Mouse (Mus musculus) bone marrow macrophage, adult 2 months (primary cell): ENCODE results near the gene Ubqln4.

ENCODE experiments used
- CTCF ChIP-seq: IDR thresholded peaks from 2 replicates; pipeline ENCODE4 v1.5.1; 2012; ENCODE audit warnings: low read depth, mild to moderate bottlenecking, low read length, moderate library complexity
- POLR2A ChIP-seq: IDR thresholded peaks from 2 replicates; pipeline ENCODE4 v1.6.1; 2012; ENCODE audit warnings: mild to moderate bottlenecking, low read depth, low read length, borderline replicate concordance

GRCm38 (mm10) chr3:88542486-88542885 is 11.1 kb upstream of the Ubqln4 start:
- TF ChIP-seq POLR2A: no peak
- TF ChIP-seq CTCF: no peak
